Mouse (Mus musculus) limb, embryonic 13.5 days (tissue): ENCODE results near the gene Adipoq. TPM values are rescaled to one million over a fixed set of nuclear protein-coding genes. Genes with fewer than 3 reads are reported as not detected.
A peak's percentile ranks its signal among the peaks of the same experiment; 100 is the strongest.

Experiments used
- ATAC-seq: fragments of 200-750 bp; cut with Nextera tagmentation; 2 replicates; pipeline ENCODE4 v1.8.0; 2017; ENCODE audit warnings: low read depth, moderate number of reproducible peaks, moderate TSS enrichment; ENCODE audit not compliant: low FRiP score
- H3K27ac ChIP-seq: fragments of 300-500 bp; sonication (generic); 2 replicates; pipeline ENCODE4 v1.5.1; 2015; ENCODE audit warnings: inconsistent platforms, mild to moderate bottlenecking, moderate library complexity
- H3K27me3 ChIP-seq: fragments of 300-500 bp; sonication (generic); 2 replicates; pipeline ENCODE4 v1.6.1; 2015; ENCODE audit warnings: mild to moderate bottlenecking, inconsistent platforms
- H3K36me3 ChIP-seq: fragments of 300-500 bp; sonication (generic); 2 replicates; pipeline ENCODE4 v1.6.1; 2015; ENCODE audit warnings: inconsistent platforms, mild to moderate bottlenecking, moderate library complexity
- H3K4me1 ChIP-seq: fragments of 300-500 bp; sonication (generic); 2 replicates; pipeline ENCODE4 v1.6.1; 2015; ENCODE audit warnings: inconsistent platforms
- H3K4me2 ChIP-seq: fragments of 300-500 bp; sonication (generic); replicated peaks from 2 replicates; pipeline ENCODE4 v1.6.1; 2015; ENCODE audit warnings: inconsistent platforms, mild to moderate bottlenecking, moderate library complexity
- H3K4me3 ChIP-seq: fragments of 300-500 bp; sonication (generic); 2 replicates; pipeline ENCODE4 v1.5.1; 2015; ENCODE audit warnings: moderate library complexity, mild to moderate bottlenecking, inconsistent platforms
- H3K9ac ChIP-seq: fragments of 300-500 bp; sonication (generic); 2 replicates; pipeline ENCODE4 v1.6.1; 2015; ENCODE audit warnings: mild to moderate bottlenecking, inconsistent platforms
- H3K9me3 ChIP-seq: fragments of 300-500 bp; sonication (generic); 2 replicates; pipeline ENCODE4 v1.6.1; 2016; ENCODE audit warnings: inconsistent platforms
- WGBS: fragments of 180-500 bp; shearing (Covaris S2); methylation state at CpG from one replicate; pipeline ENCODE4 v1.1.7; 2015; 5-methylcytosine and 5-hydroxymethylcytosine counted together
- polyA plus RNA-seq: library from polyadenylated mRNA; unstranded; fragments of >200 nt; fragmentation: Nextera tagmentation; extraction: Ambion mirVana; gene quantifications from 2 replicates; pipeline ENCODE4 v1.2.1, GENCODE M21; 2015

Gene Adipoq
- polyA plus RNA-seq, 1 experiment from 2014 or later = 0.11 TPM

- H3K9ac ChIP-seq = peak within 1 kb of the TSS; percentile 100
- no peaks in the 10 kb centered on the region for H3K27me3 ChIP-seq
- H3K4me3 ChIP-seq = peak within 1 kb of the TSS; percentile 99
- peaks cover 28% of the 10 kb centered on the region for H3K4me1 ChIP-seq
- under 1% methylated on average over 71 of the region's 71 CpGs for WGBS
- H3K36me3 ChIP-seq = peaks cover 38% of the 10 kb centered on the region
- H3K4me2 ChIP-seq = peak within 1 kb of the TSS; percentile 83
- peak within 1 kb of the TSS; percentile 97 for H3K27ac ChIP-seq
- ATAC-seq = peak; percentile 89
- H3K9me3 ChIP-seq = no peaks in the 10 kb centered on the region
Observed at GRCm38 (mm10) chr16:23107231-23107942, 38.9 kb upstream of the Adipoq start, which contains the start of gene Eif4a2. Gene Eif4a2, plus strand, starts transcription at chr16:23107444.

DNA sequence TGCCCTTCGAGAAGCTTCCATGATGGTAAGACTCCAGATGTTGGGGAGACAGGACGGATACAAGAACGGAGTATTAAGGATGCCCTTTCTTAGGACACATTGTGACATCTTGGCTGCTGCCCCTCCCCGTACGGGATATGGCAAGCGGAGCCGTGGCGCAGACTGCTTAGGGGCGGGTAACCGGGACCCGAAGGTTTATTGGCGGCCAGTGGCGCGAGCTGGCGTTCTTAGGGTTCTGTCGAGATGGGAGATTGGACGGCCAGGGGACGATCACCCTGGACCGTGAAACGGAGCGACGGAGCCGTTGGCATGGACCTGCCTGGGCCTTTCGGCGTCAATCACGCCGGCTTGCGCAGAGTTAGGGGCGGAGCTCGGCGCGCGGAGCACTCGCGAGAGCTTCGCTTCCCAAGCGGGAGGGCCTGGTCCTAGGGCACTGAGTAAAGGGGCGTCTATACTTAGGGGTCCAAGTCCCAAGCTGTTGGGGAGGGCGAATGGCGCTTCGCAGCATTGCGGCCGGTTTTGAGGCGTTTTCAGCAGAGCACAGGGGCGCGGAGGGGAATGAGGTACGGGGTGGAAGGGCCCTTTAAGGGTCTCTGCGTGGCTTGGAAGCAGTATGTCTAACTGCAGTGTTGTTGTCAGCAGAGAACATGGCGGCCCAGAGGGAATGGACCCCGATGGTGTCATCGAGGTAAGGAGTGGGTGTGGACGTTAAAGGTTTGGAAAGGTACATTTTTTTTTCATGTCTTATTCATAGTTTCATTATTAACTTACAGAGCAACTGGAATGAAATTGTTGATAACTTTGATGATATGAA is 38.2 kb upstream of the Adipoq start:
- under 1% methylated on average over 52 of the region's 52 CpGs for WGBS
- no peaks in the 10 kb centered on the region for H3K9me3 ChIP-seq
- peak overlapping the region; percentile 99 for H3K4me3 ChIP-seq
- H3K36me3 ChIP-seq = peaks cover 46% of the 10 kb centered on the region
- no peaks in the 10 kb centered on the region for H3K27me3 ChIP-seq
- H3K4me2 ChIP-seq = peak overlapping the region; percentile 83
- peaks cover 31% of the 10 kb centered on the region for H3K4me1 ChIP-seq
- H3K27ac ChIP-seq = peak overlapping the region; percentile 97
- peak; percentile 85 for ATAC-seq
- H3K9ac ChIP-seq = peak overlapping the region; percentile 100

- H3K9ac ChIP-seq = peak overlapping the region; percentile 100
- peaks cover 49% of the 10 kb centered on the region for H3K36me3 ChIP-seq
- H3K4me1 ChIP-seq = peaks cover 31% of the 10 kb centered on the region
- peak overlapping the region; percentile 99 for H3K4me3 ChIP-seq
- H3K27me3 ChIP-seq = no peaks in the 10 kb centered on the region
- H3K27ac ChIP-seq = peak overlapping the region; percentile 97
- H3K4me2 ChIP-seq = peak overlapping the region; percentile 83
- no peak for ATAC-seq
- H3K9me3 ChIP-seq = no peaks in the 10 kb centered on the region
- whole genome bisulfite sequencing = 2% methylated on average over 5 of the region's 5 CpGs
Observed at GRCm38 (mm10) chr16:23108943-23109342, 37.4 kb upstream of the Adipoq start.

- Histone ChIP-seq H3K36me3 (peaks cover 56% of the 10 kb centered on the region), H3K27me3 (no peaks in the 10 kb centered on the region), H3K4me1 (peaks cover 31% of the 10 kb centered on the region), H3K4me3 (peak overlapping the region; percentile 99), H3K9ac (peak overlapping the region; percentile 100), H3K9me3 (no peaks in the 10 kb centered on the region), H3K27ac (no peak overlapping the region; the same call in 1 of the 2 replicates), H3K4me2 (peak overlapping the region; percentile 83)
- WGBS = 53% methylated on average over 5 of the region's 5 CpGs
- ATAC-seq = no peak
Observed at GRCm38 (mm10) chr16:23109350-23110280, 36.7 kb upstream of the Adipoq start.

DNA sequence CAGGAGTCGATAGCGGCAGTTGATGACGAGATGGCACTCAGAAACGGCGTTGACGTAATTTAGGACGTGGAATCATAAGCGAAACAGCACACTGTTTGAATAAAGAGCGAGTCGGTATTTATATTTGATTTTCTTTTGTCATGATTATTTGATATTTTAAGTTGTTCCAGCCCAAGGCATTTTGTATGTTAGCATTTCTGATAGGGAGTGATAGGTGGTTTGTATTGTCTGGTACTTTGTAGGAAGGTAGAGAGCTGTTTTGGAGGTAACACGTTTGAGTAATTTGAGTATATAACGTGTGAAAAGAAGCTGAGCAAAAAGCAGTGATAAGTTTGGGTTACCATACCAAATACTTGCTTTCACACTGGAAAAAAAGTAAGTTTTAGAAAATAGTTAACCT is 34.0 kb upstream of the Adipoq start:
- H3K4me1 ChIP-seq = peaks cover 31% of the 10 kb centered on the region
- no peaks in the 10 kb centered on the region for H3K27me3 ChIP-seq
- H3K9ac ChIP-seq = no peak overlapping the region
- H3K4me3 ChIP-seq = no peak overlapping the region
- no peaks in the 10 kb centered on the region for H3K9me3 ChIP-seq
- ATAC-seq = no peak
- no peak overlapping the region for H3K4me2 ChIP-seq
- 81% methylated on average over 12 of the region's 12 CpGs for WGBS
- no peak overlapping the region for H3K27ac ChIP-seq
- peaks cover 70% of the 10 kb centered on the region for H3K36me3 ChIP-seq

DNA sequence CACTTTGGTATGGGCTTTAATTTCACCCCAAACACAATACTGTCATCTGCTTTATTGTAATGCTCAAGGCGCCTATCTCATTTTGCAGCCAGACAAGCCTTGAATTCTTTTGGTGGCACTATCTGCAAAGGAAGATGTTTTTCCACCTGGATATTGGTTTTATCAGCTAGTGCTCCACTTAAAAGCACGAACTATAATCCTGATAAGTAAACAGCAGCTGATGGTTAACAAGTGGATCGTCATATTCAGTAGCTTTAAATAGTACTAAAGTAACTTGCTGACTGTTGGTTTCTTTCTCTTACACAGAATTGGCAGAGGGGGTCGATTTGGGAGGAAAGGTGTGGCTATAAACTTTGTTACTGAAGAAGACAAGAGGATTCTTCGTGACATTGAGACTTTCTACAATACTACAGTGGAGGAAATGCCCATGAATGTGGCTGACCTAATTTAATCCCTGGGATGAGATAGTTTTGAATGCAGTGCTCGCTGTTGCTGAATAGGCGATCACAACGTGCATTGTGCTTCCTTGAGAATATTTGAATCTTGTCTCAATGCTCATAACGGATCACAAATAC is 33.4 kb upstream of the Adipoq start:
- Histone ChIP-seq H3K4me2 (no peak overlapping the region), H3K4me3 (no peak overlapping the region), H3K9ac (no peak overlapping the region), H3K27ac (no peak overlapping the region), H3K36me3 (peaks cover 74% of the 10 kb centered on the region), H3K9me3 (no peaks in the 10 kb centered on the region), H3K4me1 (peaks cover 31% of the 10 kb centered on the region), H3K27me3 (no peaks in the 10 kb centered on the region)
- no peak for ATAC-seq
- WGBS = 63% methylated on average over 9 of the region's 9 CpGs

DNA sequence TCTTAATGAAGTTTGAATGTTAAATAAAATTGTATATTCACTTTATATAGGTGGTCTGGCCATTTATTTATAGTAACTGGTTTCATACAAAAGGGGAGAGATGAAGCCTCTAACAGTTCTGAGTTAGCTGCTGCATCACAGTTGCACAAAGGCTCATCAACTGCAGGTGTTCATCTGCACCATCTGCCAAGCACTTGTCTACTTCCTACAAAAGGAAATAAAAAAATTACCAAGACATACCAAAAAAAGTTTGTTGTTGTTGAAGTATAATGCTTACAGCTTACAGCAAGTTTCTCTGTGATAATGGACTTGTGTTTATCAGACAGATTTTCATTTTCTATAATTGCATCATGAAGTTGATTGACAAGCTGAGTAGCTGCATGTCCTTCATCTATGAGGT is 32.4 kb upstream of the Adipoq start:
- Histone ChIP-seq H3K9ac (no peak overlapping the region), H3K9me3 (no peaks in the 10 kb centered on the region), H3K27me3 (no peaks in the 10 kb centered on the region), H3K27ac (no peak overlapping the region), H3K36me3 (peaks cover 73% of the 10 kb centered on the region), H3K4me1 (peaks cover 31% of the 10 kb centered on the region), H3K4me2 (no peak overlapping the region), H3K4me3 (no peak overlapping the region)
- no peak for ATAC-seq

- ATAC-seq = peak; percentile 28
- no peak overlapping the region for H3K4me2 ChIP-seq
- H3K9ac ChIP-seq = no peak overlapping the region
- H3K27me3 ChIP-seq = no peaks in the 10 kb centered on the region
- peaks cover 25% of the 10 kb centered on the region for H3K4me1 ChIP-seq
- H3K4me3 ChIP-seq = no peak overlapping the region
- H3K36me3 ChIP-seq = peaks cover 71% of the 10 kb centered on the region
- no peak overlapping the region for H3K27ac ChIP-seq
- WGBS = 67% methylated on average over 5 of the region's 5 CpGs
- no peaks in the 10 kb centered on the region for H3K9me3 ChIP-seq
Observed at GRCm38 (mm10) chr16:23114339-23115171, 31.8 kb upstream of the Adipoq start.

DNA sequence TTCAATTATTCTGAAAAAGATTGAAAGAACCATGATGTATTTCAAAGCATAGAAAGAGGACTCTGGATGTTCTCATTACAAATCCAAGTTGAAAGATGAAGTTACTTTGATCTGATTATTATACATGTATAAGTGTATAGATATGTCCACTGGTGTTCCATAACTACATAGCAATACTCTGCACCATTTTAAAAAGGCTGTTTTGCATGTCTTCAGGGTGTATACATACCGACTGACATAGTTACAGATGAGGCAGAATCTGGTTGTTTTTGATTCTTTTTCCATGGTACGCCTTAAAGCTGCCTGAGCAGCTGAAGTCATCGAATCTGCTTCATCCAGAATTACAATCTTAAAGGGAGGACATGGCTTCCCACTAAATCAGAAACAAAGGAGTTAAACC is 30.9 kb upstream of the Adipoq start:
- H3K27me3 ChIP-seq = no peaks in the 10 kb centered on the region
- H3K36me3 ChIP-seq = peaks cover 69% of the 10 kb centered on the region
- no peak overlapping the region for H3K27ac ChIP-seq
- H3K9me3 ChIP-seq = no peaks in the 10 kb centered on the region
- no peak for ATAC-seq
- 79% methylated on average over 3 of the region's 3 CpGs for WGBS
- H3K9ac ChIP-seq = no peak overlapping the region
- H3K4me1 ChIP-seq = peaks cover 16% of the 10 kb centered on the region
- no peak overlapping the region for H3K4me3 ChIP-seq
- no peak overlapping the region for H3K4me2 ChIP-seq

- H3K27me3 ChIP-seq = no peaks in the 10 kb centered on the region
- H3K4me1 ChIP-seq = 0 out of 2 replicates have a peak, but pooled peaks cover 5% of the 10 kb centered on the region
- H3K9me3 ChIP-seq = no peaks in the 10 kb centered on the region
- H3K4me2 ChIP-seq = no peak overlapping the region
- H3K4me3 ChIP-seq = no peak overlapping the region
- no peak for ATAC-seq
- peaks cover 67% of the 10 kb centered on the region for H3K36me3 ChIP-seq
- no peak overlapping the region for H3K9ac ChIP-seq
- 57% methylated on average over 4 of the region's 4 CpGs for WGBS
- H3K27ac ChIP-seq = no peak overlapping the region
Observed at GRCm38 (mm10) chr16:23117173-23117572, 29.2 kb upstream of the Adipoq start.

DNA sequence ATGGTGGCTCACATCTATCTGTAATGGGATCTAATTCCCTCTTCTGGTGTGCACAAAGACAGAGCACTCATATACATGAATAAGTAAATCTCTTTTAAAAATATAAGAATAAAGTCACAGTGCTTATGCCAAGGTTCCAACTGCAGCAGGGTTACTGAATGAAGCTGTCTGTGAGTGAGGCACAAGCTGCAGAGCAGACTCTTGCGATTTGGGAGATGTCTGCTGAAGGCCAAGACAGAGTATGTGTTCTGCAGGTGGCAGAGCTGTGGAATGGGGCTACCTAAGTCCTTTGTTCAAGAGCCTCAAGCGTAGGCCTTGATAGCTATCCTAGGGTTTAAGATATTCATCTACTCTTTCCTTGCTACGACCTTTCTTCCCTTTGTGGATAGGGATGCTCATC is 23.9 kb upstream of the Adipoq start:
- no peak for ATAC-seq
- H3K27me3 ChIP-seq = no peaks in the 10 kb centered on the region
- peaks cover 7% of the 10 kb centered on the region for H3K4me1 ChIP-seq
- no peak overlapping the region for H3K9ac ChIP-seq
- 95% methylated on average over 3 of the region's 3 CpGs for WGBS
- no peak overlapping the region for H3K4me2 ChIP-seq
- no peak overlapping the region for H3K4me3 ChIP-seq
- no peaks in the 10 kb centered on the region for H3K9me3 ChIP-seq
- peaks cover 52% of the 10 kb centered on the region for H3K36me3 ChIP-seq
- no peak overlapping the region for H3K27ac ChIP-seq
